Mouse (Mus musculus): ENCODE data around the gene 1110008L16Rik. TPM values are rescaled to one million over a fixed set of nuclear protein-coding genes. Genes with fewer than 3 reads are reported as not detected.

Gene 1110008L16Rik
- polyA plus RNA-seq, 1 experiment from 2014 or later: 8.6 TPM

- 80% methylated on average over 1 of the region's 1 CpGs for WGBS
- peaks cover 53% of the 10 kb centered on the region for H3K36me3 ChIP-seq (ENCODE audit: control insufficient read depth, insufficient read depth, low read length)
- no peaks in the 10 kb centered on the region for H3K9me3 ChIP-seq (replicated peaks; ENCODE audit: control insufficient read depth, low read length, poor library complexity, severe bottlenecking)
These were observed 116.4 kb downstream of the 1110008L16Rik start for GRCm38 (mm10) chr12:55415762-55416161.

GRCm38 (mm10) chr12:55420220-55420619 lies 120.8 kb downstream of the 1110008L16Rik start:
- Histone ChIP-seq H3K27me3 (ENCODE audit: control insufficient read depth, insufficient read depth, low read depth, low read length) (no peaks in the 10 kb centered on the region), H3K9ac (ENCODE audit: low read depth, low read length) (no peak overlapping the region), H3K9me3 (replicated peaks; ENCODE audit: control insufficient read depth, low read length, poor library complexity, severe bottlenecking) (no peaks in the 10 kb centered on the region), H3K36me3 (ENCODE audit: control insufficient read depth, insufficient read depth, low read length) (peaks cover 37% of the 10 kb centered on the region), H3K4me3 (ENCODE audit: low read depth, low read length) (no peak overlapping the region), H3K4me1 (ENCODE audit: control insufficient read depth, insufficient read depth, low read length) (no peaks in the 10 kb centered on the region), H3K27ac (ENCODE audit: low read length) (no peak overlapping the region), H3K4me2 (ENCODE audit: low read length) (no peak overlapping the region)
- WGBS: 94% methylated on average over 24 of the region's 24 CpGs
- ATAC-seq: no peak

More at GRCm38 (mm10) chr12:55415762-55416161, 116.4 kb downstream of the 1110008L16Rik start:
- Histone ChIP-seq H3K4me2 (ENCODE audit: low read length) (no peak overlapping the region), H3K27me3 (ENCODE audit: control insufficient read depth, insufficient read depth, low read depth, low read length) (no peaks in the 10 kb centered on the region), H3K27ac (ENCODE audit: low read length) (no peak overlapping the region), H3K4me3 (ENCODE audit: low read depth, low read length) (no peak overlapping the region), H3K4me1 (ENCODE audit: control insufficient read depth, insufficient read depth, low read length) (no peaks in the 10 kb centered on the region), H3K9ac (ENCODE audit: low read depth, low read length) (no peak overlapping the region)
- no peak for ATAC-seq

- Histone ChIP-seq H3K9ac (ENCODE audit: low read depth, low read length) (no peak overlapping the region), H3K27ac (ENCODE audit: low read length) (no peak overlapping the region), H3K4me3 (ENCODE audit: low read depth, low read length) (no peak overlapping the region), H3K9me3 (replicated peaks; ENCODE audit: control insufficient read depth, low read length, poor library complexity, severe bottlenecking) (no peaks in the 10 kb centered on the region), H3K4me2 (ENCODE audit: low read length) (no peak overlapping the region), H3K36me3 (ENCODE audit: control insufficient read depth, insufficient read depth, low read length) (peaks cover 23% of the 10 kb centered on the region), H3K4me1 (ENCODE audit: control insufficient read depth, insufficient read depth, low read length) (no peaks in the 10 kb centered on the region), H3K27me3 (ENCODE audit: control insufficient read depth, insufficient read depth, low read depth, low read length) (no peaks in the 10 kb centered on the region)
- 58% methylated on average over 3 of the region's 3 CpGs for WGBS
- ATAC-seq: no peak
These were observed 122.7 kb downstream of the 1110008L16Rik start for GRCm38 (mm10) chr12:55422057-55422456.

GRCm38 (mm10) chr12:55426300-55426699 lies 126.9 kb downstream of the 1110008L16Rik start:
- Histone ChIP-seq H3K9ac (ENCODE audit: low read depth, low read length) (no peak overlapping the region), H3K4me3 (ENCODE audit: low read depth, low read length) (no peak overlapping the region), H3K27me3 (ENCODE audit: control insufficient read depth, insufficient read depth, low read depth, low read length) (no peaks in the 10 kb centered on the region), H3K4me1 (ENCODE audit: control insufficient read depth, insufficient read depth, low read length) (no peaks in the 10 kb centered on the region), H3K36me3 (ENCODE audit: control insufficient read depth, insufficient read depth, low read length) (no peaks in the 10 kb centered on the region), H3K4me2 (ENCODE audit: low read length) (no peak overlapping the region), H3K27ac (ENCODE audit: low read length) (no peak overlapping the region), H3K9me3 (replicated peaks; ENCODE audit: control insufficient read depth, low read length, poor library complexity, severe bottlenecking) (no peaks in the 10 kb centered on the region)
- 93% methylated on average over 7 of the region's 7 CpGs for WGBS
- ATAC-seq: no peak

- Histone ChIP-seq H3K9me3 (replicated peaks; ENCODE audit: control insufficient read depth, low read length, poor library complexity, severe bottlenecking) (no peaks in the 10 kb centered on the region), H3K27ac (ENCODE audit: low read length) (no peak overlapping the region), H3K36me3 (ENCODE audit: control insufficient read depth, insufficient read depth, low read length) (no peaks in the 10 kb centered on the region), H3K4me1 (ENCODE audit: control insufficient read depth, insufficient read depth, low read length) (no peaks in the 10 kb centered on the region), H3K9ac (ENCODE audit: low read depth, low read length) (no peak overlapping the region), H3K27me3 (ENCODE audit: control insufficient read depth, insufficient read depth, low read depth, low read length) (no peaks in the 10 kb centered on the region), H3K4me3 (ENCODE audit: low read depth, low read length) (no peak overlapping the region), H3K4me2 (ENCODE audit: low read length) (no peak overlapping the region)
- ATAC-seq: no peak
- 88% methylated on average over 8 of the region's 8 CpGs for WGBS
These were observed 129.8 kb downstream of the 1110008L16Rik start for GRCm38 (mm10) chr12:55429201-55429600.

- Histone ChIP-seq H3K9me3 (replicated peaks; ENCODE audit: control insufficient read depth, low read length, poor library complexity, severe bottlenecking) (no peaks in the 10 kb centered on the region), H3K27ac (ENCODE audit: low read length) (no peak overlapping the region), H3K36me3 (ENCODE audit: control insufficient read depth, insufficient read depth, low read length) (no peaks in the 10 kb centered on the region), H3K4me1 (ENCODE audit: control insufficient read depth, insufficient read depth, low read length) (no peaks in the 10 kb centered on the region), H3K4me2 (ENCODE audit: low read length) (no peak overlapping the region), H3K27me3 (ENCODE audit: control insufficient read depth, insufficient read depth, low read depth, low read length) (no peaks in the 10 kb centered on the region), H3K9ac (ENCODE audit: low read depth, low read length) (no peak overlapping the region), H3K4me3 (ENCODE audit: low read depth, low read length) (no peak overlapping the region)
- WGBS: 92% methylated on average over 4 of the region's 4 CpGs
- ATAC-seq: no peak
These were observed 130.6 kb downstream of the 1110008L16Rik start for GRCm38 (mm10) chr12:55429956-55430355.

Other genes with a start within 250 kb of the 1110008L16Rik start
- gene 2700097O09Rik, start 219.5 kb upstream of the 1110008L16Rik start, polyA plus RNA-seq (2015; fragmentation: Nextera tagmentation; extraction: Ambion mirVana): 32.2 and 32.6 TPM in 2 replicates
- gene Srp54a, start 219.3 kb upstream of the 1110008L16Rik start, polyA plus RNA-seq (2015; fragmentation: Nextera tagmentation; extraction: Ambion mirVana): 203 and 209 TPM in 2 replicates
- gene Fam177a, start 175.1 kb upstream of the 1110008L16Rik start, polyA plus RNA-seq (2015; fragmentation: Nextera tagmentation; extraction: Ambion mirVana): 71.6 and 80.9 TPM in 2 replicates
- 67.5 and 67.9 TPM in 2 replicates for gene Srp54b, start 144.5 kb upstream of the 1110008L16Rik start, polyA plus RNA-seq (2015; fragmentation: Nextera tagmentation; extraction: Ambion mirVana)
- gene 1700047I17Rik2, start 100.0 kb upstream of the 1110008L16Rik start, polyA plus RNA-seq (2015; fragmentation: Nextera tagmentation; extraction: Ambion mirVana): not detected in 2 replicates
- gene Srp54c, start 69.4 kb upstream of the 1110008L16Rik start, polyA plus RNA-seq (2015; fragmentation: Nextera tagmentation; extraction: Ambion mirVana): 75.1 and 85.2 TPM in 2 replicates
- gene Ppp2r3c, start 3.4 kb downstream of the 1110008L16Rik start, polyA plus RNA-seq (2015; fragmentation: Nextera tagmentation; extraction: Ambion mirVana): 21.6 and 26.8 TPM in 2 replicates
- 401 and 405 TPM in 2 replicates for gene Psma6, start 84.6 kb downstream of the 1110008L16Rik start, polyA plus RNA-seq (2015; fragmentation: Nextera tagmentation; extraction: Ambion mirVana)
- 55.2 and 64.3 TPM in 2 replicates for gene Nfkbia, start 193.1 kb downstream of the 1110008L16Rik start, polyA plus RNA-seq (2015; fragmentation: Nextera tagmentation; extraction: Ambion mirVana)

Data from midbrain, embryonic 16.5 days (tissue).